Mouse (Mus musculus) left cerebral cortex, postnatal 10 days (tissue): ENCODE results near the gene Dnlz. TPM values are rescaled to one million over a fixed set of nuclear protein-coding genes. Genes with fewer than 3 reads are reported as not detected.
A peak's percentile ranks its signal among the peaks of the same experiment; 100 is the strongest.
"Not testable (repeated sequence)": the region's sequence is repeated elsewhere in the genome, so short reads cannot be mapped to it uniquely, and the experiment has no call there.

ENCODE experiments used
- DNase-seq, 2 experiments: peaks; one replicate each; pipeline ENCODE4 v3.0.0; 2021 to 2022; ENCODE audit warnings: low spot score in 2 of 2, mixed read lengths in 1 of 2; ENCODE audit errors: extremely low spot score in 1 of 2
- intact Hi-C: fragments of 180-260 bp; cut with DNase I; formaldehyde crosslinking; loops from one replicate; pipeline ENCODE4 v1.15.1; 2025
- total RNA-seq, 2 experiments: library from RNA; stranded (reverse); gene quantifications; 2 replicates each; pipeline ENCODE4 v1.2.3; 2021

Gene Dnlz
- total RNA-seq, result 10 to 100 TPM; 26.7 to 27.6 TPM

DNA sequence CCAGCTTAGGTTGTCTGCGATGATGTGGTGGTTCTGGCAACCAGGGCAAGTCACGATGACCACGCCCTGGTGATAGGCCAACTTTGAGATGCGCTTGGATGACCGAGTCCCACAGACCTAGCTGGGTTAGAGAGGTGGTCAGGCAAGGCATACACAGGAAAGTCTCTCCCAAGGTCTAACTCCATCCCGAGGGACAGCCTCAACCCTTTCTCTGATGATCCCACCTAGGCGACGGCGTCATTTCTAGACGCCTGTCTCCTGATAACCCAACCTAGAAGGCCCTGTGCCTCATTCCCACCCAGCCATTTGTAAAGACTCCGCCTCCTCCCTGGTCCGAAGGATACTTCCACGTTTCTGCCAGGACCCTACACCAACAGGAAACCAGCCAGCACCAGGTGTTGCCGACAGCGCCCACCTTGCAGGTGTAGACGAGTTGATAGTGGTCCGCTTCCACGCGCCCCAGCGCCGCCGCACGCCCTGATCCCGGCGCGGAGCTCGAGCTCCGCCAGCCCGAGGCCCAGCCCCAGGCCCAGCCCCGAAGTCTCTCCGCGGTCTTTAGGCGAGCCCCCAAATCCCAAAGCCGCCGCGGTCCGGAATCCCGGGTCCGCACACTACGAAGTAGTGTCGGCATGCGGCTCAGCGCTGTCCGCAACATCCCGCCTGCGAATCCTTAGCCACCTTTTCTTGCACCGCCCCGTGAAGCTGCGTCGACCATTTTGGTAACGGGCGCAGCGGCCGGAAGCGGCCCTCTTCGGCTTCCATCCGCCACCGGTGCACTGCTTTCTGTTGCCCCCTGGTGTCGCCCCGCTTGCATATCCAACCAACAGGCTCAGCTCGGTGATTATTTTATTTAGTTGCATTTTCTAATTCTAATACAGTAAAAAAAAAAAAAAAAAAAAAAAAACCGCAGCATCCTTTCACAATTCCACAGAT lies at the start of gene Dnlz:
Gene Dnlz, minus strand, starts transcription at position 753 of the 933 bp plus-strand sequence.
- DNase-seq, result peak; percentile 93 to 96
- intact Hi-C loops, result no loop called here

DNA sequence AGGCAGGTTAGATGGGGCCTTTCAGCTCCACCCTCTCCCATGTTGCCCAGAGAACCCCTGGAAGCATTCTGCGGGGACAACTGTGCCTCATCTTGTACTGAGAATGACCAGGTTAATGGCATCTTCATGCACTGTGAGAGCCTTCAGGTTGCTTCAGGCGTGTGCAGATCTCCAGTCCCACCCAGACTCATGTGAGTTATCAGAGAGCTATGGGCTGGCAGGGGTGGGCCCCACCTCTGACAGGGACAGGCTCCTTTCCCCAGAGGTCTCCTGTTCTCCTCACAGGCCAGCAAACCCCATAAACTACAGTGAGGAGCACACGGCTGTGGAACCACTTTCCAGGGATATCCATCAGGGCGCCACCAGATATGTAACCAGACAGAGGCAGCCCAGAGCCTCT lies 49.1 kb upstream of the Dnlz start:
- DNase-seq, result no peak
- intact Hi-C loops, result no loop called here

GRCm38 (mm10) chr2:26400296-26400695 lies 48.4 kb upstream of the Dnlz start:
- intact Hi-C loops, result no loop called here
- peak in 1 of 2 experiments; percentile 8 for DNase-seq

GRCm38 (mm10) chr2:26399647-26400046 lies 47.7 kb upstream of the Dnlz start:
- no peak for DNase-seq
- intact Hi-C loops, result no loop called here

DNA sequence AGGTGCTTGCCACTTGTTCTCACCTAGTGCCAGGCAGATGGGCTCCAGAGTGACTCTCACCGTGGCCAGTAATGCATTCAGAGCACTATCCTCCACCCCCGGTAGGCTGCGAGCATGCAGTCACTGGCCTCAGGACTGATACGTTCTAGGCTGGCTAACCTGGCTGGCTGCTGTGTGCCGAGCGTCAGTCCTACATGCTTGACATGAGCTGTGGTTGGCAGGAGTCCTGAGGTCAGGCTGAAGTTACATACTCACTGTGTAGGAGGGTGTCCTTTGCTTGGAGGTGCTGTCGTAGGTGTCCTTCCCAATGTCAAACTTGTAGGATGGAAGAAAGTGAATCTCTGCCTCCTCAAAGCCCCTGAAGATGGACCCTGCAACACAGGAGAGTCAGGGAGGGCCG lies 47.1 kb upstream of the Dnlz start:
- intact Hi-C loops, result no loop called here
- no peak for DNase-seq

- DNase-seq, result peak in 1 of 2 experiments; percentile 16
- intact Hi-C loops, result no loop called here
These were observed 39.7 kb upstream of the Dnlz start for GRCm38 (mm10) chr2:26391617-26392016.

- no peak for DNase-seq
- intact Hi-C loops, result no loop called here
These were observed 39.0 kb upstream of the Dnlz start for GRCm38 (mm10) chr2:26390954-26391353.

DNA sequence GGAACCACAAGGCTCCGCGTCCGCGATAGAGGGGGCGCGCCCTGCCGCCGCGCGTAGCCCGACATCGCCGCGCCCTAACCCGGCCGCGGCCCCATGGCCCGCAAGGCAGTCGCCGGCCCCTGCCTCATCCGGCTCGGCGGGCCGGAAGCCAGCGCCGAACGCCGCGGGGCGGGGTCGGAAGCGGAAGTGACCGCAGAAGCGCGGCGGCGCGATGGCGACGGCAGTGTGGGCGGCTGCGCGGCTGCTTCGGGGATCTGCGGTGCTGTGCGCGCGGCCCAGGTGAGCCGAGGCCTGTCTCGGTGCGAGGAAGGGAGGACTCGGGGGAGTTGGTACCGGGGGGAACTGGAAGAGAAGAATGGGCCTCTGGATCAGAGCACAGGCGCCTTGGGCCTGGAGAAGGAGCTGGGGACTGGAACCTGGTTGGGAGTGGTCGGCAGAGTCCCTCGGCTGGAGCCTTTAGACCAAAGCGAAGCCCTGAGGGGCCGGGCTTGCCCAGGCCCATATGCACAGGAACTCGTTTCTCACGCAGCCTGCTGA lies 37.3 kb upstream of the Dnlz start, which contains the start of the genes Entr1 and Pmpca:
Gene Entr1, minus strand, starts transcription at position 163 of the 537 bp plus-strand sequence.
Gene Pmpca, plus strand, starts transcription at position 186 of the 537 bp plus-strand sequence.
- intact Hi-C loops, result loop anchor here (10.0 kb wide), 1 partner anchor 234 kb away; no protein-coding TSS in a partner anchor
- peak; percentile 73 to 92 for DNase-seq

- DNase-seq, result no peak
- intact Hi-C loops, result loop anchor here (10.0 kb wide), 1 partner anchor 234 kb away; no protein-coding TSS in a partner anchor
These were observed 36.8 kb upstream of the Dnlz start for GRCm38 (mm10) chr2:26388682-26389153.

DNA sequence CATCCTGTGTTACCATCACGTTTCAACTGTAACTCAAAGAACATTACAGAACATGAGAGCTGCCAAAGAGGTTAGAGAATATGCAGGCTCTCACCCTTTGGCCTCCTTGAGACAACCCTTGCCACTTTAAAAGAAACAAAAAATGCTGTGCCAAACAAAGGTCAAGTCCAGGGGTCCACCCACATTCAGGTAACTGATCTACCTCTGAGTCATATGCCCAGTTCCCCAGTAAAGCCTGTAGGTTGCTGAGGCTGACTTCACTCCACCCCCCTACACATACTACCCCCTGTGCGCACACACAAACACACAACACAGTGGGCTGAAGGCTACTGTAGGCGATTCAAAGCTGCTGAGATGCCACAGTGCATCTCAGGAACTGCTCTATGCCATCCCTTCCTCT lies 35.8 kb upstream of the Dnlz start:
- DNase-seq, result no peak
- intact Hi-C loops, result loop anchor here (10.0 kb wide), 1 partner anchor 233 kb away; no protein-coding TSS in a partner anchor

GRCm38 (mm10) chr2:26380871-26381270 lies 29.0 kb upstream of the Dnlz start:
- intact Hi-C loops, result loop anchor here (10.0 kb wide), 1 partner anchor 226 kb away; no protein-coding TSS in a partner anchor
- not testable (repeated sequence) for DNase-seq

DNA sequence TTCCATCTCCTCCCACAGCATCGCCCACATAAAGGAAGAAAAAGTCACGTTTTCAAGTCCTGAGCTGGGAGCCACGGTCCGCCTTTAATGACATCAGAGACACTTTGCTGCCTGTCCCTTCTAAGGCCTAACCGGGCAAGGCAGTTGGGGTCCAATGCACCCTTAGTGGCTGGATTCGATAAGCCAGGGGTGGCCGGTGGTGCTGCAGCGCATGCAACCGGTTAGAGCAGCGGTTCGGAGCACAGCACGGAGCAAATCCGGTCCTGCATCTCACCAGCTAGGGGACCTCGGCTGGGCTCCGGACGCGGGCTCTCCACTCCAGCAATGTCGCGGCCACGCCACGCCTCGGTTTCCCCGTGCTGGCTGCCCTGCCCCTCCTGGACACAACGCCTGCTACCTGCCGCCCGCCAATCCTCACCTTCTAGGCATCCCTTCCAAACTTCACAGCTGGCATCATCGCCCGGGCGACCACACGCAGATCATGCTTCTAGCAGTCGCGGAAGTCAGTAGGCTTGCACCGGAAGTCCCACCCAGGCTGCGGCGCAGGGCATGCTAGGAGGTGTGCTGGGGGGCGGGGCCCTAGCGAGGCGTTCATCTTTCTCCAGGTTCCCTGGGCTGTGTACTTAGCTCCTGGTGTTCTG lies 28.3 kb upstream of the Dnlz start, which contains the start of gene Snapc4:
Gene Snapc4, minus strand, starts transcription at position 523 of the 641 bp plus-strand sequence.
- DNase-seq, result peak; percentile 77 to 91
- intact Hi-C loops, result loop anchor here (10.0 kb wide), 1 partner anchor 225 kb away; no protein-coding TSS in a partner anchor

- DNase-seq, result no peak
- intact Hi-C loops, result loop anchor here (5.0 kb wide), 1 partner anchor 55 kb away; no protein-coding TSS in a partner anchor
These were observed 20.5 kb upstream of the Dnlz start for GRCm38 (mm10) chr2:26372396-26372795.

DNA sequence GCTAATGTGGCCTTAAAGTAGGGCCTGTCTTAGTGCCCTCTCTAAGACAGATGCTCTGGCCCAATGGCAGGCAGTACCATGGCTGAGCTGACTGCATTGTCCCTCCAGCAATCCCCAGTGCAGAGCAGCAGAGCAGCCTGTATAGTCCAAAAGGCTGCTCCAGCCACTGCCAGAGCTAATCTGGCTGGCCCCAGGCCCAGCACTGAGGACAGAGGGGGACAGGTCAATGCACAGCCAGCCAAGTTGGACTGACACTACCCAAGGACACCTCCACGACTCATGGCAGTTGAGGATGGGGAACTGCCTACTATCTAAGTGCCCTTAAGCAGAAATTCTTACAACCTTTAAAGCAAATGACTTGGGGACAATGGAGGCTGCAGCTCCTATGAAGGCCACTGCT lies 16.7 kb upstream of the Dnlz start:
- intact Hi-C loops, result no loop called here

GRCm38 (mm10) chr2:26367911-26368310 lies 16.0 kb upstream of the Dnlz start:
- intact Hi-C loops, result no loop called here
- no peak for DNase-seq

More for the DNA sequence above, 16.7 kb upstream of the Dnlz start:
- no peak for DNase-seq

DNA sequence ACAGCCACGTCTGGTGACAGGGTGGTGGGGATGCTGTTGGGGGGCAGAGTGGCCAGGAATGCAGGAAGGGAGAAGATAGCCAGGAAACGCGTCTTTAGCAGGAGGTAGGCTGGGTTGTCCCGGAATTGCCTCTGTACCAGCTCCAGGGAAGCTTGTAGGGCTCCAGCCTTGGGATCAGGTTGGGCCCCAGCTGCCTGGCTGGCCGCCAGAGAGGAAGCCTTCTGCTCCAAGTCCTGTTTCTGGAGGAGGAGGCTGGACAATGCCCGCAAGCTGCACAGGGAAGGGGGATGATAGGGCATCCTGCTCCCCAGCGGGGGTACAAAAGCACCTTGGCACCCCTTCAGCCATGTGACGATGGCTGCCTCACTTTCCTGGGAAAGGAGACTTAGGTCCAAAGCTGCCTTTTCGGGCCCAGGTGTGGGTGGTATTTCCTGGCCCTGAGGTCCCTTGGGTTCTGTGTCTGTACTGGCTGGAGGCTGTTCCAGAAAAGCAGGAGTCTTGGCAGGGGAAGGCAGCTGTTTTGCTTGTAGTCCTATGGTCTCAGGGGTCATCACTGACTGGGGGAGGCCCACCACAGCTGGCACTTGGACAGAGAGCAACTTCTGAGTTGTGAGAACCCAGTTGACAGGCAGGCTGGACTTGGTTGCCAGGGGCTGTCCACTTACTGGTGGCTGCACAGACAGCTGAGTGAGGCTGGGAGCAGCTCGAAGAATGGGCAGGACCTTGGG lies 13.0 kb upstream of the Dnlz start:
- DNase-seq, result peak in 1 of 2 experiments; percentile 87
- intact Hi-C loops, result no loop called here

DNA sequence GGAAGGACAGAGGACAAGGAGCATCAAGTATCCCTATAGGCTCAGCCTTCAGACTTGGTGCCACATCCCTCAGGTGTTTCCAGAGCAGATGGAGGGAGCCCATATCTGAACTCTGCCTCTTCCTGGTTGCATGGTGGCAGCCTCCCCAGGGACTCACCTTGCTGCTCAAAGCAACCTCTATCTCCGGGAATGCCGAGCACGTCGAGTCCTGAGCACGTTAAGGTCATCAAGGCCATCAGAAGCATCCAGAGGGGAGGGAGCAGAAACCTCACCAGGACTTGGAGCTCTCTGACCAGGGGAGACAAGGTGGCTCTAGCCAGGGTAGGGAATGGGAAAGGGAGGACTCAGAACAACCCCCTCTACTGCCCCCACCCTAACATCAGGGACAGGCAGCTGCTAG lies 11.6 kb upstream of the Dnlz start:
- intact Hi-C loops, result no loop called here
- DNase-seq, result no peak

- no peak for DNase-seq
- intact Hi-C loops, result no loop called here
These were observed 11.1 kb upstream of the Dnlz start for GRCm38 (mm10) chr2:26362991-26363390.
